Mouse (Mus musculus) kidney, embryonic 15.5 days (tissue): Measurements from ENCODE around the gene Smarcb1. TPM values are rescaled to one million over a fixed set of nuclear protein-coding genes. Genes with fewer than 3 reads are reported as not detected.

Experiments used
- ATAC-seq: fragments of 200-750 bp; cut with Nextera tagmentation; replicated peaks from 2 replicates; pipeline ENCODE4 v1.8.0; 2017; ENCODE audit warnings: moderate TSS enrichment; ENCODE audit not compliant: low FRiP score
- H3K27ac ChIP-seq: fragments of 300-500 bp; sonication (generic); 2 replicates; pipeline ENCODE4 v1.5.1; 2015; ENCODE audit warnings: mild to moderate bottlenecking, inconsistent platforms
- H3K27me3 ChIP-seq: fragments of 300-500 bp; sonication (generic); 2 replicates; pipeline ENCODE4 v1.6.1; 2015; ENCODE audit warnings: inconsistent platforms
- H3K36me3 ChIP-seq: fragments of 300-500 bp; sonication (generic); 2 replicates; pipeline ENCODE4 v1.6.1; 2015; ENCODE audit warnings: inconsistent platforms
- H3K4me1 ChIP-seq: fragments of 300-500 bp; sonication (generic); 2 replicates; pipeline ENCODE4 v1.6.1; 2015; ENCODE audit warnings: inconsistent platforms
- H3K4me2 ChIP-seq: fragments of 300-500 bp; sonication (generic); 2 replicates; pipeline ENCODE4 v1.6.1; 2015; ENCODE audit warnings: moderate library complexity, mild to moderate bottlenecking, inconsistent platforms
- H3K4me3 ChIP-seq: fragments of 300-500 bp; sonication (generic); replicated peaks from 2 replicates; pipeline ENCODE4 v1.5.1; 2015; ENCODE audit warnings: mild to moderate bottlenecking, inconsistent platforms
- H3K9ac ChIP-seq: fragments of 300-500 bp; sonication (generic); 2 replicates; pipeline ENCODE4 v1.6.1; 2015; ENCODE audit warnings: mild to moderate bottlenecking, inconsistent platforms
- H3K9me3 ChIP-seq: fragments of 300-500 bp; sonication (generic); replicated peaks from 2 replicates; pipeline ENCODE4 v1.6.1; 2016; ENCODE audit warnings: inconsistent platforms
- WGBS: fragments of 180-500 bp; shearing (Covaris S2); methylation state at CpG from one replicate; pipeline ENCODE4 v1.1.7; 2015; ENCODE audit warnings: mixed read lengths; 5-methylcytosine and 5-hydroxymethylcytosine counted together
- polyA plus RNA-seq: library from polyadenylated mRNA; unstranded; fragments of >200 nt; fragmentation: Nextera tagmentation; extraction: Ambion mirVana; gene quantifications from 2 replicates; pipeline ENCODE4 v1.2.1, GENCODE M21; 2015

Gene Smarcb1
- polyA plus RNA-seq, 1 experiment from 2014 or later: 239 TPM

DNA sequence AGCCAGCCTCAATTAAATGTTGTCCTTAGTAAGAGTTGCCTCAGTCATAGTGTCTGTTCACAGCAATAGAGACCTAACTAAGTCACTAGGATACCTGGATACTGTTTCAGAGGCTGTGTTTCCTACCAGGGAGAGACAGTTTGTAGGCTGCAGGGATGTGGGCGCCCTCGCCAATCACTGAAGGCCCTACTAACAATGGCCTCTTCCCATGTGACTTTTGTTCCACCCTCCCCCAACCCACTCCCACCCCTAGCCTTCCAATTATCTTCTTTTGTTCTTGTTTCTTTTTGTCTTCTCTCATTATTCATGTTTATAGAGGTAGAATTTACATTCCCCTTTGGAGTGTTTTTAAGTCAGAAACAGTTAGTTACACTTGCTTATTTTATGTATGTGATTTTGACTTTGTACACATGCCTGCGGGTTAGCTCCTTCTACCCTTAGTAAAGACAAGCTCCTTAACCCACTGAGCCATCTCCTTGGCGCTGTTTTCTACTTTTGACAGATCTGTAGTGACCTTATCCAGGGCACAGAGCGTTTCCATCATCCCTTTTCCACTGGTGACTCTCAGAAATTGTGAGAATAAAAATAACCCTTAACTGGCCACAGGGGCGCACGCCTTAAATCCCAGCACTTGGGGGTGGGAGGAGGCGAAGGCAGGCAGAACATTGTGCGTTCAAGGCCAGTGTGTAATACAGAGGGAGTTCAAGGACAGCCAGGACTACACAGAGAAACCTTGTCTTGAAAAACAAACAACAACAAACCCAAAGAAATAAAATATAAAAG is 19.8 kb upstream of the Smarcb1 start:
- Histone ChIP-seq H3K27me3 (peaks cover 3% of the 10 kb centered on the region; the same call in 1 of the 2 replicates), H3K36me3 (no peaks in the 10 kb centered on the region), H3K9me3 (no peaks in the 10 kb centered on the region), H3K4me3 (no peak overlapping the region), H3K9ac (no peak overlapping the region), H3K27ac (no peak overlapping the region), H3K4me2 (no peak overlapping the region), H3K4me1 (peaks cover 40% of the 10 kb centered on the region)
- 65% methylated on average over 9 of the region's 9 CpGs for WGBS
- ATAC-seq: no peak

GRCm38 (mm10) chr10:75940520-75940919 is 19.1 kb upstream of the Smarcb1 start, which contains the start of gene Gm867:
TSS of gene Gm867 (minus strand) at chr10:75940672.
- WGBS: 75% methylated on average over 5 of the region's 5 CpGs
- no peaks in the 10 kb centered on the region for H3K36me3 ChIP-seq
- ATAC-seq: no peak

GRCm38 (mm10) chr10:75939481-75940234 is 18.2 kb upstream of the Smarcb1 start:
- no peaks in the 10 kb centered on the region for H3K36me3 ChIP-seq

More at GRCm38 (mm10) chr10:75940520-75940919, 19.1 kb upstream of the Smarcb1 start, which contains the start of gene Gm867:
- Histone ChIP-seq H3K4me2 (no peak within 1 kb of the TSS), H3K27ac (no peak within 1 kb of the TSS), H3K4me1 (peaks cover 46% of the 10 kb centered on the region), H3K9me3 (no peaks in the 10 kb centered on the region), H3K27me3 (peaks cover 7% of the 10 kb centered on the region; the same call in 1 of the 2 replicates), H3K4me3 (no peak within 1 kb of the TSS), H3K9ac (no peak within 1 kb of the TSS)

GRCm38 (mm10) chr10:75937851-75938643 is 16.6 kb upstream of the Smarcb1 start:
- Histone ChIP-seq H3K9ac (no peak overlapping the region), H3K27ac (no peak overlapping the region), H3K27me3 (peaks cover 7% of the 10 kb centered on the region), H3K4me1 (peaks cover 43% of the 10 kb centered on the region), H3K9me3 (no peaks in the 10 kb centered on the region), H3K36me3 (no peaks in the 10 kb centered on the region), H3K4me3 (no peak overlapping the region), H3K4me2 (peak overlapping the region; percentile 66; the same call in 1 of the 2 replicates)
- WGBS: 52% methylated on average over 10 of the region's 10 CpGs
- no peak for ATAC-seq

More at GRCm38 (mm10) chr10:75939481-75940234, 18.2 kb upstream of the Smarcb1 start:
- no peak overlapping the region for H3K9ac ChIP-seq
- H3K9me3 ChIP-seq: no peaks in the 10 kb centered on the region
- WGBS: 47% methylated on average over 9 of the region's 9 CpGs
- H3K4me3 ChIP-seq: no peak overlapping the region
- peaks cover 7% of the 10 kb centered on the region for H3K27me3 ChIP-seq
- no peak for ATAC-seq
- H3K4me1 ChIP-seq: peaks cover 52% of the 10 kb centered on the region
- no peak overlapping the region for H3K4me2 ChIP-seq
- no peak overlapping the region for H3K27ac ChIP-seq

DNA sequence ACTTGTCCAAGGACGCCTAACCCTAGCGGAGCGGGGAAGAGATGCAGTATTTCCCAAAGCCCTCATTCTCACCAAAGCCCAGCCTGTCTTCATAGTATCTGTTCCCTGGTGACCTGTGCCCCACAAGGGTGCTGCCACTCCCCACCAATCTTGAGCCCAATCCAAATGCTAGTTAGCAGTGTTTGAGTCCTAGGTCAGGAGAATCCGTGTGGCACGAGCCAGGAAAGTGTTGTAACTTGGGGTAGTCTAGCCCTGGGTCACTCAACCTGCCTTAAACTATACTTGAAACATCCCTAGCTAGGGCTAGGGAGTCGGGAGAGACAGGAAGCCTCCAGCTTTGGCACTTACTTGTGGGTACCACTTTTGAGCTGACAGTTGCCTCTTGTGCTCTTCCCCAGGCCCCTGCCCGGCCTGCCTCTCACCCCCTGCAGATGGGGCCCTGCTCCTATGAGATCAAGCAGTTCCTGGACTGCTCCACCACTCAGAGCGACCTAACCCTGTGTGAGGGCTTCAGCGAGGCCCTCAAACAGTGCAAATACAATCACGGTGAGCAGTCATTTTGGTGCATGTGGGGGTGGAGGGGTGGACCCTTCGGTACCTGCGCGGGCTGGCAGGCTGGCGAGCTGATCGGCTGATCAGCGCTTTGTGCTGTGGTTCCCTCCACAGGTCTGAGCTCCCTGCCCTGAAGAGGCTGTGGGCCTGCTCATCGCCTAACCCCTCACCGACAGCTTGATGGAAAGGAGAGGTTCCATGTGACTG is 15.7 kb upstream of the Smarcb1 start:
- no peak overlapping the region for H3K9ac ChIP-seq

GRCm38 (mm10) chr10:75935680-75936541 is 14.5 kb upstream of the Smarcb1 start, which contains the start of gene Mmp11:
TSS of gene Mmp11 (minus strand) at chr10:75936496.
- ATAC-seq: peak; percentile 79
- H3K27ac ChIP-seq: peak within 1 kb of the TSS; percentile 76
- peak within 1 kb of the TSS; percentile 56 for H3K4me3 ChIP-seq
- peak within 1 kb of the TSS; percentile 42 for H3K9ac ChIP-seq
- no peaks in the 10 kb centered on the region for H3K9me3 ChIP-seq
- H3K4me1 ChIP-seq: peaks cover 64% of the 10 kb centered on the region
- peaks cover 13% of the 10 kb centered on the region for H3K27me3 ChIP-seq
- H3K4me2 ChIP-seq: peak within 1 kb of the TSS; percentile 66
- no peaks in the 10 kb centered on the region for H3K36me3 ChIP-seq
- WGBS: 2% methylated on average over 51 of the region's 51 CpGs

More for the DNA sequence above, 15.7 kb upstream of the Smarcb1 start:
- Histone ChIP-seq H3K27me3 (peaks cover 7% of the 10 kb centered on the region), H3K36me3 (no peaks in the 10 kb centered on the region), H3K4me1 (peaks cover 53% of the 10 kb centered on the region), H3K4me3 (peak overlapping the region; percentile 56), H3K9me3 (no peaks in the 10 kb centered on the region), H3K27ac (no peak overlapping the region), H3K4me2 (peak overlapping the region; percentile 66)
- no peak for ATAC-seq
- WGBS: 52% methylated on average over 18 of the region's 18 CpGs

DNA sequence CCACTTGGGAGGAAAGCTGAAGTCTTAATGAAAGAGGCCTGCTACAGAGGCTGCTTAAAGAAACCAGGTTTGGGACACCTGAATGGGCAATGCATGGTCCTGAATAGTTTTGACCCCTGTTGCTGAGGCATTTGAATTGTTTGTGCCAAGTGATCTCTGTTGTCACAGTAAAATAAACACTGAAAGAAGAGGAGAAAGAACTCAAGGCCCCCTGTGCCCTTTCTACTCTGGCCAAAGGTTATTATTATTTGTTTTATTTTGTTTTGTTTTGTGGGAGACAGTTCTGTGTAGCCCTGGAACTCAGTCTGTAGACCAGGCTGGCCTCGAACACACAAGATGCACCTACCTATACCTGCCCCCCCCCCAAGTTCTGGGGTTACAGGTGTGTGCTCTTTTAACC is 13.6 kb upstream of the Smarcb1 start:
- ATAC-seq: no peak
- Histone ChIP-seq H3K27me3 (peaks cover 13% of the 10 kb centered on the region), H3K27ac (no peak overlapping the region), H3K36me3 (no peaks in the 10 kb centered on the region), H3K4me1 (peaks cover 66% of the 10 kb centered on the region), H3K9ac (no peak overlapping the region), H3K4me2 (peak overlapping the region; percentile 66), H3K4me3 (peak overlapping the region; percentile 56), H3K9me3 (no peaks in the 10 kb centered on the region)
- WGBS: 83% methylated on average over 1 of the region's 1 CpGs

DNA sequence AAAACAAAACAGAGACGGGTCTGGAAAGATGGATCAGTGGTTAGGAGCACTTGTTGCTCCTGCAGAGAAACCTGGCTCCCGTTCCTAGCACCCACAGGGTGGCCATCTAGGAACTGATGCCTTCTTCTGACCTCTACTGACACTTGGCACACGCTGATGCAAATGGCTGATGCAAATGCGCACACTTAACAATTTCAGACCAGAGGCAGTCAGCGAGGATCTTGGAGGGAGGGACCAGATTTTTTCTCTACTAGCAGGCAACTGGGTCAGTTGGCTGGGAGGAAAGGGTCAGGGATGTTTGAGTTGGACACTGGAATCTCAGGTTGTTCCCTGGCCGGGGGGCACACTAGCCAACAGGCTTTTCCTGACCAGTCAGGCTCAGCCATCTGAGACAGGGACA is 11.5 kb upstream of the Smarcb1 start, which contains the start of gene Chchd10:
Gene Chchd10 (plus strand): TSS at position 240 of the 400 bp plus-strand sequence.
- peak within 1 kb of the TSS; percentile 96 for H3K4me2 ChIP-seq
- H3K27ac ChIP-seq: peak within 1 kb of the TSS; percentile 51
- H3K4me3 ChIP-seq: peak within 1 kb of the TSS; percentile 63
- H3K27me3 ChIP-seq: peaks cover 13% of the 10 kb centered on the region
- peak within 1 kb of the TSS; percentile 83 for H3K9ac ChIP-seq
- H3K36me3 ChIP-seq: peaks cover under 1% of the 10 kb centered on the region
- WGBS: 27% methylated on average over 6 of the region's 6 CpGs
- H3K4me1 ChIP-seq: peaks cover 60% of the 10 kb centered on the region
- ATAC-seq: no peak
- no peaks in the 10 kb centered on the region for H3K9me3 ChIP-seq

GRCm38 (mm10) chr10:75932081-75932678 is 10.8 kb upstream of the Smarcb1 start:
- H3K27ac ChIP-seq: peak overlapping the region; percentile 51
- H3K4me3 ChIP-seq: peak overlapping the region; percentile 63
- no peaks in the 10 kb centered on the region for H3K9me3 ChIP-seq
- peak overlapping the region; percentile 83 for H3K9ac ChIP-seq
- H3K36me3 ChIP-seq: peaks cover 8% of the 10 kb centered on the region
- H3K4me2 ChIP-seq: peak overlapping the region; percentile 96
- peak; percentile 75 for ATAC-seq
- H3K4me1 ChIP-seq: peaks cover 53% of the 10 kb centered on the region
- peaks cover 13% of the 10 kb centered on the region for H3K27me3 ChIP-seq
- under 1% methylated on average over 44 of the region's 44 CpGs for WGBS

GRCm38 (mm10) chr10:75931311-75931710 is 9.9 kb upstream of the Smarcb1 start:
- no peak for ATAC-seq
- H3K4me3 ChIP-seq: peak overlapping the region; percentile 63
- H3K36me3 ChIP-seq: peaks cover 16% of the 10 kb centered on the region
- no peak overlapping the region for H3K27ac ChIP-seq
- 21% methylated on average over 7 of the region's 7 CpGs for WGBS
- peak overlapping the region; percentile 96 for H3K4me2 ChIP-seq
- H3K9me3 ChIP-seq: no peaks in the 10 kb centered on the region
- peak overlapping the region; percentile 83; the same call in 1 of the 2 replicates for H3K9ac ChIP-seq
- H3K27me3 ChIP-seq: peaks cover 11% of the 10 kb centered on the region
- peaks cover 47% of the 10 kb centered on the region for H3K4me1 ChIP-seq
